Mouse (Mus musculus): Measurements from ENCODE around the gene Mrpl49. TPM values are rescaled to one million over a fixed set of nuclear protein-coding genes. Genes with fewer than 3 reads are reported as not detected.

Mrpl49 gene
- polyA plus RNA-seq, 1 experiment from 2014 or later: 60.1 TPM

GRCm38 (mm10) chr19:6062418-6062817, 4.8 kb upstream of the Mrpl49 start:
- Histone ChIP-seq H3K9ac (replicated peaks) (peak overlapping the region; percentile 92), H3K36me3 (peaks cover 9% of the 10 kb centered on the region), H3K4me2 (peak overlapping the region; percentile 98), H3K4me1 (peaks cover 66% of the 10 kb centered on the region), H3K27me3 (replicated peaks) (no peaks in the 10 kb centered on the region), H3K4me3 (replicated peaks) (peak overlapping the region; percentile 84), H3K27ac (replicated peaks) (peak overlapping the region; percentile 92), H3K9me3 (replicated peaks) (no peaks in the 10 kb centered on the region)
- no peak for ATAC-seq (ENCODE audit: low FRiP score)
- 66% methylated on average over 5 of the region's 5 CpGs for WGBS

- under 1% methylated on average over 44 of the region's 44 CpGs for WGBS
- Histone ChIP-seq H3K27ac (replicated peaks) (peak overlapping the region; percentile 92), H3K4me2 (peak overlapping the region; percentile 98), H3K4me3 (replicated peaks) (peak overlapping the region; percentile 84), H3K4me1 (peaks cover 65% of the 10 kb centered on the region), H3K9ac (replicated peaks) (peak overlapping the region; percentile 92), H3K36me3 (peaks cover 9% of the 10 kb centered on the region), H3K9me3 (replicated peaks) (no peaks in the 10 kb centered on the region), H3K27me3 (replicated peaks) (no peaks in the 10 kb centered on the region)
- 0 out of 2 replicates have a peak, but pooled peaks have one; percentile 16 for ATAC-seq (ENCODE audit: low FRiP score)
Observed at GRCm38 (mm10) chr19:6061641-6062302, 4.2 kb upstream of the Mrpl49 start.

GRCm38 (mm10) chr19:6061021-6061533, 3.5 kb upstream of the Mrpl49 start, which contains the start of gene Znhit2:
Znhit2 (plus strand) TSS chr19:6061192.
- Histone ChIP-seq H3K36me3 (peaks cover 9% of the 10 kb centered on the region), H3K4me1 (peaks cover 65% of the 10 kb centered on the region), H3K27ac (replicated peaks) (peak within 1 kb of the TSS; percentile 92), H3K27me3 (replicated peaks) (no peaks in the 10 kb centered on the region), H3K9ac (replicated peaks) (peak within 1 kb of the TSS; percentile 92), H3K4me2 (peak within 1 kb of the TSS; percentile 98), H3K4me3 (replicated peaks) (peak within 1 kb of the TSS; percentile 84), H3K9me3 (replicated peaks) (no peaks in the 10 kb centered on the region)
- peak; percentile 74 for ATAC-seq (ENCODE audit: low FRiP score)
- under 1% methylated on average over 58 of the region's 58 CpGs for WGBS

GRCm38 (mm10) chr19:6058966-6059365, 1.4 kb upstream of the Mrpl49 start:
- Histone ChIP-seq H3K4me1 (peaks cover 57% of the 10 kb centered on the region), H3K9me3 (replicated peaks) (no peaks in the 10 kb centered on the region), H3K27me3 (replicated peaks) (no peaks in the 10 kb centered on the region), H3K4me3 (replicated peaks) (peak overlapping the region; percentile 91), H3K36me3 (peaks cover 27% of the 10 kb centered on the region), H3K27ac (replicated peaks) (no peak overlapping the region), H3K9ac (replicated peaks) (no peak overlapping the region), H3K4me2 (peak overlapping the region; percentile 83)
- no peak for ATAC-seq (ENCODE audit: low FRiP score)
- WGBS: 87% methylated on average over 5 of the region's 5 CpGs

GRCm38 (mm10) chr19:6058513-6058912, 928 bp upstream of the Mrpl49 start:
- Histone ChIP-seq H3K36me3 (peaks cover 32% of the 10 kb centered on the region), H3K9me3 (replicated peaks) (no peaks in the 10 kb centered on the region), H3K9ac (replicated peaks) (peak overlapping the region; percentile 89), H3K4me1 (peaks cover 52% of the 10 kb centered on the region), H3K4me2 (peak overlapping the region; percentile 83), H3K27ac (replicated peaks) (peak overlapping the region; percentile 87; the same call in 1 of the 2 replicates), H3K27me3 (replicated peaks) (no peaks in the 10 kb centered on the region), H3K4me3 (replicated peaks) (peak overlapping the region; percentile 91)
- WGBS: 31% methylated on average over 5 of the region's 5 CpGs
- ATAC-seq (ENCODE audit: low FRiP score): no peak

GRCm38 (mm10) chr19:6056696-6057095, 889 bp downstream of the Mrpl49 start:
- Histone ChIP-seq H3K4me3 (replicated peaks) (peak overlapping the region; percentile 91), H3K9ac (replicated peaks) (peak overlapping the region; percentile 91), H3K4me2 (peak overlapping the region; percentile 78), H3K4me1 (peaks cover 41% of the 10 kb centered on the region), H3K27me3 (replicated peaks) (no peaks in the 10 kb centered on the region), H3K9me3 (replicated peaks) (no peaks in the 10 kb centered on the region), H3K27ac (replicated peaks) (no peak overlapping the region), H3K36me3 (peaks cover 50% of the 10 kb centered on the region)
- no peak for ATAC-seq (ENCODE audit: low FRiP score)
- WGBS: 58% methylated on average over 4 of the region's 4 CpGs

GRCm38 (mm10) chr19:6054296-6054695, 3.3 kb downstream of the Mrpl49 start:
- peaks cover 68% of the 10 kb centered on the region for H3K36me3 ChIP-seq
- WGBS: 90% methylated on average over 5 of the region's 5 CpGs

GRCm38 (mm10) chr19:6052516-6052915, 5.1 kb downstream of the Mrpl49 start:
- Histone ChIP-seq H3K4me1 (peaks cover 40% of the 10 kb centered on the region), H3K27ac (replicated peaks) (no peak overlapping the region), H3K9me3 (replicated peaks) (no peaks in the 10 kb centered on the region), H3K9ac (replicated peaks) (no peak overlapping the region), H3K4me2 (no peak overlapping the region), H3K27me3 (replicated peaks) (no peaks in the 10 kb centered on the region), H3K36me3 (peaks cover 76% of the 10 kb centered on the region), H3K4me3 (replicated peaks) (no peak overlapping the region)
- ATAC-seq (ENCODE audit: low FRiP score): no peak
- 89% methylated on average over 7 of the region's 7 CpGs for WGBS

More at GRCm38 (mm10) chr19:6054296-6054695, 3.3 kb downstream of the Mrpl49 start:
- Histone ChIP-seq H3K4me2 (no peak overlapping the region), H3K4me1 (peaks cover 32% of the 10 kb centered on the region), H3K9me3 (replicated peaks) (no peaks in the 10 kb centered on the region), H3K9ac (replicated peaks) (no peak overlapping the region), H3K27me3 (replicated peaks) (no peaks in the 10 kb centered on the region), H3K27ac (replicated peaks) (no peak overlapping the region), H3K4me3 (replicated peaks) (no peak overlapping the region)
- ATAC-seq (ENCODE audit: low FRiP score): no peak

- H3K9me3 ChIP-seq (replicated peaks): no peaks in the 10 kb centered on the region
- H3K4me2 ChIP-seq: no peak overlapping the region
- H3K9ac ChIP-seq (replicated peaks): no peak overlapping the region
- peaks cover 57% of the 10 kb centered on the region for H3K36me3 ChIP-seq
- H3K4me3 ChIP-seq (replicated peaks): peak overlapping the region; percentile 91; the same call in 1 of the 2 replicates
- no peak overlapping the region for H3K27ac ChIP-seq (replicated peaks)
- 93% methylated on average over 11 of the region's 11 CpGs for WGBS
- H3K27me3 ChIP-seq (replicated peaks): no peaks in the 10 kb centered on the region
- no peak for ATAC-seq (ENCODE audit: low FRiP score)
- H3K4me1 ChIP-seq: peaks cover 40% of the 10 kb centered on the region
Observed at GRCm38 (mm10) chr19:6048681-6049410, 8.7 kb downstream of the Mrpl49 start.

- peaks cover 46% of the 10 kb centered on the region for H3K36me3 ChIP-seq
- H3K27ac ChIP-seq (replicated peaks): no peak overlapping the region
- no peak for ATAC-seq (ENCODE audit: low FRiP score)
- 92% methylated on average over 8 of the region's 8 CpGs for WGBS
- peak overlapping the region; percentile 90 for H3K9ac ChIP-seq (replicated peaks)
- no peaks in the 10 kb centered on the region for H3K27me3 ChIP-seq (replicated peaks)
- peaks cover 36% of the 10 kb centered on the region for H3K4me1 ChIP-seq
- no peaks in the 10 kb centered on the region for H3K9me3 ChIP-seq (replicated peaks)
- H3K4me3 ChIP-seq (replicated peaks): peak overlapping the region; percentile 91
- H3K4me2 ChIP-seq: peak overlapping the region; percentile 83
Observed at GRCm38 (mm10) chr19:6047899-6048166, 9.8 kb downstream of the Mrpl49 start.

GRCm38 (mm10) chr19:6047154-6047898, 10.3 kb downstream of the Mrpl49 start:
- WGBS: 2% methylated on average over 43 of the region's 44 CpGs
- peak; percentile 3; the same call in 1 of the 2 replicates for ATAC-seq (ENCODE audit: low FRiP score)
- peaks cover 33% of the 10 kb centered on the region for H3K4me1 ChIP-seq

More at GRCm38 (mm10) chr19:6047154-6047898, 10.3 kb downstream of the Mrpl49 start:
- H3K27ac ChIP-seq (replicated peaks): peak overlapping the region; percentile 100
- H3K27me3 ChIP-seq (replicated peaks): no peaks in the 10 kb centered on the region
- peak overlapping the region; percentile 91 for H3K4me3 ChIP-seq (replicated peaks)
- peak overlapping the region; percentile 90 for H3K9ac ChIP-seq (replicated peaks)
- peak overlapping the region; percentile 83 for H3K4me2 ChIP-seq
- H3K9me3 ChIP-seq (replicated peaks): no peaks in the 10 kb centered on the region
- H3K36me3 ChIP-seq: peaks cover 41% of the 10 kb centered on the region

Measured in neural tube, embryonic 15.5 days (tissue).